Mouse (Mus musculus) mesoderm, embryonic 11.5 days (tissue): ENCODE measurements around the gene Hcfc1.
A peak's percentile ranks its signal among the peaks of the same experiment; 100 is the strongest.

ENCODE experiments used
- DNase-seq: peaks from one replicate; pipeline ENCODE4 v3.0.0-alpha.2; 2012; ENCODE audit warnings: low read depth, low spot score

Hcfc1 gene

GRCm38 (mm10) chrX:73966248-73967176 lies at the start of gene Hcfc1:
Gene Hcfc1, minus strand, starts transcription at chrX:73966357.
- DNase-seq = peak; percentile 85

- DNase-seq = no peak
These were observed 48.4 kb upstream of the Hcfc1 start for GRCm38 (mm10) chrX:74014597-74014996.

GRCm38 (mm10) chrX:74008063-74008462 lies 41.9 kb upstream of the Hcfc1 start:
- DNase-seq = no peak

- no peak for DNase-seq
These were observed 40.2 kb upstream of the Hcfc1 start for GRCm38 (mm10) chrX:74006401-74006800.

GRCm38 (mm10) chrX:74003644-74004043 lies 37.5 kb upstream of the Hcfc1 start:
- DNase-seq = no peak

- DNase-seq = no peak
These were observed 34.9 kb upstream of the Hcfc1 start for GRCm38 (mm10) chrX:74001024-74001423.

GRCm38 (mm10) chrX:73998911-73999869 lies 33.0 kb upstream of the Hcfc1 start:
- peak; percentile 75 for DNase-seq

GRCm38 (mm10) chrX:73977783-73978182 lies 11.6 kb upstream of the Hcfc1 start:
- DNase-seq = no peak

- DNase-seq = no peak
These were observed 10.1 kb upstream of the Hcfc1 start for GRCm38 (mm10) chrX:73976283-73976682.

- DNase-seq = no peak
These were observed 6.6 kb upstream of the Hcfc1 start for GRCm38 (mm10) chrX:73972774-73973173.

GRCm38 (mm10) chrX:73970781-73971180 lies 4.6 kb upstream of the Hcfc1 start:
- no peak for DNase-seq

GRCm38 (mm10) chrX:73969729-73970128 lies 3.6 kb upstream of the Hcfc1 start:
- no peak for DNase-seq

GRCm38 (mm10) chrX:73969167-73969566 lies 3.0 kb upstream of the Hcfc1 start:
- DNase-seq = no peak

- peak; percentile 93 for DNase-seq
These were observed 1.3 kb upstream of the Hcfc1 start for GRCm38 (mm10) chrX:73967177-73968075.

- peak; percentile 20 for DNase-seq
These were observed 850 bp downstream of the Hcfc1 start for GRCm38 (mm10) chrX:73965307-73965706.

- DNase-seq = no peak
These were observed 1.8 kb downstream of the Hcfc1 start for GRCm38 (mm10) chrX:73964363-73964762.

GRCm38 (mm10) chrX:73954988-73955387 lies 11.2 kb downstream of the Hcfc1 start:
- no peak for DNase-seq

GRCm38 (mm10) chrX:73952603-73953002 lies 13.6 kb downstream of the Hcfc1 start:
- DNase-seq = no peak

GRCm38 (mm10) chrX:73949341-73949740 lies 16.8 kb downstream of the Hcfc1 start:
- no peak for DNase-seq

GRCm38 (mm10) chrX:73948647-73949046 lies 17.5 kb downstream of the Hcfc1 start:
- peak; percentile 72 for DNase-seq

GRCm38 (mm10) chrX:73946896-73947295 lies 19.3 kb downstream of the Hcfc1 start:
- no peak for DNase-seq
